ENCODE assay signal across 18 mouse cellular contexts in genomic region chr10:99468971-99469370, GRCm38 (mm10).
"Had no signal": no experiment of that assay in that cellular context is flagged by ENCODE, and none has a peak within 500 bp of the region (broad histone marks: within the 10 kb centered on the region; RNA-seq: fewer than 3 reads in every experiment).

No protein-coding gene starts in this region.

- H3K4me3 ChIP-seq: kidney, embryonic 15.5 days; limb, embryonic 10.5 days; limb, embryonic 13.5 days; liver, embryonic 12.5 days; liver, embryonic 15.5 days; lung, embryonic 15.5 days had no signal

- H3K4me1 ChIP-seq: kidney, embryonic 15.5 days; limb, embryonic 10.5 days; lung, embryonic 15.5 days had no signal

- H3K9ac ChIP-seq: kidney, embryonic 15.5 days; limb, embryonic 13.5 days; liver, embryonic 12.5 days; liver, embryonic 15.5 days; lung, embryonic 15.5 days had no signal

- DNase-seq: kidney, adult 8-10 months; kidney, postnatal 10 days; kidney, postnatal 36 days; liver; lung, adult 18-20 months; lung, postnatal 10 days; lung, postnatal 36 days; midbrain, embryonic 14.5 days; thymus, adult 2 months; thymus, postnatal 14 days; thymus, postnatal 4 days had no signal

- ATAC-seq: liver, embryonic 12.5 days had no signal

- H3K4me2 ChIP-seq: kidney, embryonic 15.5 days; limb, embryonic 13.5 days; liver, embryonic 12.5 days; liver, embryonic 15.5 days; lung, embryonic 15.5 days; midbrain, embryonic 11.5 days had no signal

- H3K36me3 ChIP-seq: kidney, embryonic 15.5 days; limb, embryonic 10.5 days; limb, embryonic 13.5 days; liver, embryonic 12.5 days; liver, embryonic 15.5 days; lung, embryonic 15.5 days had no signal

- H3K27ac ChIP-seq: kidney, embryonic 15.5 days; limb, embryonic 10.5 days; limb, embryonic 13.5 days; liver, embryonic 12.5 days; liver, embryonic 15.5 days; lung, embryonic 15.5 days had no signal

- H3K27me3 ChIP-seq: kidney, embryonic 15.5 days; limb, embryonic 13.5 days; liver, embryonic 12.5 days; liver, embryonic 15.5 days; lung, embryonic 15.5 days had no signal

- H3K9me3 ChIP-seq: kidney, embryonic 15.5 days; limb, embryonic 10.5 days; limb, embryonic 13.5 days; liver, embryonic 12.5 days; liver, embryonic 15.5 days; lung, embryonic 15.5 days had no signal
